Comparison of ENCODE assay signal across 29 mouse cellular contexts in genomic region chr9:105101911-105102310, GRCm38 (mm10). TPM values are rescaled to one million over a fixed set of nuclear protein-coding genes. Genes with fewer than 3 reads are reported as not detected.
"Had no signal": no experiment of that assay in that cellular context is flagged by ENCODE, and none has a peak within 500 bp of the region (broad histone marks: within the 10 kb centered on the region; RNA-seq: fewer than 3 reads in every experiment).

No protein-coding gene starts in this region.

- DNase-seq: kidney, adult 2 months; kidney, postnatal 25 days; layer of hippocampus, postnatal 36 days; liver, postnatal 0 days; lung, embryonic 14.5 days had no signal

- ATAC-seq: hindbrain, postnatal 0 days; intestine, postnatal 0 days; liver, postnatal 0 days; lung, postnatal 0 days; midbrain, embryonic 13.5 days; midbrain, embryonic 16.5 days had no signal

RNA-seq across cellular contexts. Expression of gene 1700080E11Rik, which starts 43.0 kb away (rescaled TPM):
- total RNA-seq: hindbrain, postnatal 0 days; layer of hippocampus, adult 2 months; layer of hippocampus, postnatal 10 days; layer of hippocampus, postnatal 36 days; monocyte, adult 5-6 weeks had no signal
- polyA plus RNA-seq: hindbrain, postnatal 0 days; intestine, embryonic 14.5 days; intestine, postnatal 0 days; kidney, adult 2 months; kidney, embryonic 14.5 days; kidney, postnatal 0 days; large intestine, adult 2 months; limb, embryonic 12.5 days; limb, embryonic 15.5 days; liver, embryonic 11.5 days; liver, embryonic 14.5 days; liver, postnatal 0 days; lung, embryonic 14.5 days; lung, postnatal 0 days; midbrain, embryonic 10.5 days; midbrain, embryonic 13.5 days; midbrain, embryonic 16.5 days; myocyte; neural tube, embryonic 11.5 days; neural tube, embryonic 14.5 days; small intestine, adult 2 months; spleen, adult 2 months; stomach, embryonic 16.5 days; thymus, adult 2 months had no signal
